Mouse (Mus musculus) MEL-GATA-1-ER (cell line): ENCODE results near the gene Foxp1.

ENCODE experiments used
- DNase-seq: peaks from one replicate; pipeline ENCODE4 v3.0.0-alpha.2; 2012; ENCODE audit warnings: low read depth; ENCODE audit errors: extremely low read depth

Foxp1 gene

GRCm38 (mm10) chr6:99063982-99064484, 458.5 kb downstream of the Foxp1 start:
- DNase-seq = no peak

GRCm38 (mm10) chr6:99062931-99063330, 459.6 kb downstream of the Foxp1 start:
- DNase-seq = no peak

GRCm38 (mm10) chr6:99058688-99059087, 463.8 kb downstream of the Foxp1 start:
- no peak for DNase-seq

- DNase-seq = no peak
These were observed 465.4 kb downstream of the Foxp1 start for GRCm38 (mm10) chr6:99057113-99057553.

GRCm38 (mm10) chr6:99056379-99056778, 466.1 kb downstream of the Foxp1 start:
- DNase-seq = no peak

GRCm38 (mm10) chr6:99053998-99054397, 468.5 kb downstream of the Foxp1 start:
- no peak for DNase-seq

GRCm38 (mm10) chr6:99053111-99053510, 469.4 kb downstream of the Foxp1 start:
- DNase-seq = no peak

- DNase-seq = no peak
These were observed 470.8 kb downstream of the Foxp1 start for GRCm38 (mm10) chr6:99051724-99052123.

- DNase-seq = no peak
These were observed 472.1 kb downstream of the Foxp1 start for GRCm38 (mm10) chr6:99050288-99051006.

GRCm38 (mm10) chr6:99047322-99047721, 475.2 kb downstream of the Foxp1 start:
- no peak for DNase-seq

GRCm38 (mm10) chr6:99045845-99046788, 476.4 kb downstream of the Foxp1 start:
- DNase-seq = no peak

GRCm38 (mm10) chr6:99043932-99044664, 478.4 kb downstream of the Foxp1 start:
- no peak for DNase-seq

GRCm38 (mm10) chr6:99043226-99043625, 479.3 kb downstream of the Foxp1 start:
- no peak for DNase-seq

GRCm38 (mm10) chr6:99042175-99042954, 480.2 kb downstream of the Foxp1 start:
- DNase-seq = no peak

GRCm38 (mm10) chr6:99038977-99039376, 483.5 kb downstream of the Foxp1 start:
- no peak for DNase-seq

GRCm38 (mm10) chr6:99035459-99036375, 486.8 kb downstream of the Foxp1 start:
- no peak for DNase-seq

GRCm38 (mm10) chr6:99033062-99033461, 489.5 kb downstream of the Foxp1 start:
- no peak for DNase-seq

- DNase-seq = no peak
These were observed 491.1 kb downstream of the Foxp1 start for GRCm38 (mm10) chr6:99031321-99031903.

GRCm38 (mm10) chr6:99030251-99030650, 492.3 kb downstream of the Foxp1 start:
- DNase-seq = no peak
